Mouse (Mus musculus) neural tube, embryonic 13.5 days (tissue): Measurements from ENCODE around the gene Kcnip1. TPM values are rescaled to one million over a fixed set of nuclear protein-coding genes. Genes with fewer than 3 reads are reported as not detected.
A peak's percentile ranks its signal among the peaks of the same experiment; 100 is the strongest.

Experiments used
- ATAC-seq: fragments of 200-750 bp; cut with Nextera tagmentation; 2 replicates; pipeline ENCODE4 v1.8.0; 2017; ENCODE audit warnings: low read depth, mild to moderate bottlenecking, moderate TSS enrichment, moderate library complexity
- H3K27ac ChIP-seq: fragments of 300-500 bp; sonication (generic); replicated peaks from 2 replicates; pipeline ENCODE4 v1.5.1; 2015; ENCODE audit warnings: moderate library complexity, mild to moderate bottlenecking, inconsistent platforms
- H3K27me3 ChIP-seq: fragments of 300-500 bp; sonication (generic); 2 replicates; pipeline ENCODE4 v1.6.1; 2015; ENCODE audit warnings: mild to moderate bottlenecking, inconsistent platforms
- H3K36me3 ChIP-seq: fragments of 300-500 bp; sonication (generic); 2 replicates; pipeline ENCODE4 v1.6.1; 2015; ENCODE audit warnings: mild to moderate bottlenecking, inconsistent platforms
- H3K4me1 ChIP-seq: fragments of 300-500 bp; sonication (generic); replicated peaks from 2 replicates; pipeline ENCODE4 v1.6.1; 2015; ENCODE audit warnings: inconsistent platforms
- H3K4me2 ChIP-seq: fragments of 300-500 bp; sonication (generic); 2 replicates; pipeline ENCODE4 v1.6.1; 2015; ENCODE audit warnings: inconsistent platforms, mild to moderate bottlenecking, moderate library complexity
- H3K4me3 ChIP-seq: fragments of 300-500 bp; sonication (generic); 2 replicates; pipeline ENCODE4 v1.5.1; 2015; ENCODE audit warnings: mild to moderate bottlenecking, inconsistent platforms
- H3K9ac ChIP-seq: fragments of 300-500 bp; sonication (generic); 2 replicates; pipeline ENCODE4 v1.6.1; 2015; ENCODE audit warnings: moderate library complexity, mild to moderate bottlenecking, inconsistent platforms
- H3K9me3 ChIP-seq: fragments of 300-500 bp; sonication (generic); 2 replicates; pipeline ENCODE4 v1.6.1; 2016; ENCODE audit warnings: inconsistent platforms
- WGBS: fragments of 180-500 bp; shearing (Covaris S2); methylation state at CpG from one replicate; pipeline ENCODE4 v1.1.7; 2015; 5-methylcytosine and 5-hydroxymethylcytosine counted together
- polyA plus RNA-seq: library from polyadenylated mRNA; unstranded; fragments of >200 nt; fragmentation: Nextera tagmentation; extraction: Ambion mirVana; gene quantifications from 2 replicates; pipeline ENCODE4 v1.2.1, GENCODE M21; 2015

Kcnip1 gene
- polyA plus RNA-seq, 1 experiment from 2014 or later: 83.2 TPM

DNA sequence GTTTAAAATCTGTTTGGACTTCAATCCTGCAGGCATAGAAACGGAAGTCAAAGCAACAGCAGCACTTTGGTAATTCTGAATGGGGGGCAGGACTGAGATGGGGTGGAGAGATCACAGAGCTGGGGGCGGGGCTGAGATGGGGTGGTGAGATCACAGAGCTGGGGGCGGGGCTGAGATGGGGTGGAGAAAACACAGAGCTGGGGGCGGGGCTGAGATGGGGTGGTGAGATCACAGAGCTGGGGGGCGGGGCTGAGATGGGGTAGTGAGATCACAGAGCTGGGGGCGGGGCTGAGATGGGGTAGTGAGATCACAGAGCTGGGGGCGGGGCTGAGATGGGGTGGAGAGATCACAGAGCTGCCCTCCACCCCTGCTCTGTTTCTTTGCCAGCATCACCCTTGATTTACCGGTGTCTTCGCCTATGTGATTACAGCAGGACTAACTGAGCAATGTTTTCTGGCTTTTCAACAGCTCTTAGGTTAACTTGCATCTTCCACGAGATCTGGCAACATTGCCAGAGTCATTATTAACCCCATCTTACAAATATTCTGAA, 61.0 kb downstream of the Kcnip1 start:
- Histone ChIP-seq H3K9me3 (no peaks in the 10 kb centered on the region), H3K4me3 (no peak overlapping the region), H3K9ac (no peak overlapping the region), H3K4me2 (peak overlapping the region; percentile 27), H3K27me3 (peaks cover 14% of the 10 kb centered on the region), H3K27ac (0 out of 2 replicates have a peak overlapping the region, but pooled peaks have one; percentile 18), H3K36me3 (no peaks in the 10 kb centered on the region), H3K4me1 (peaks cover 28% of the 10 kb centered on the region)
- ATAC-seq: no peak
- WGBS: 9% methylated on average over 8 of the region's 10 CpGs

DNA sequence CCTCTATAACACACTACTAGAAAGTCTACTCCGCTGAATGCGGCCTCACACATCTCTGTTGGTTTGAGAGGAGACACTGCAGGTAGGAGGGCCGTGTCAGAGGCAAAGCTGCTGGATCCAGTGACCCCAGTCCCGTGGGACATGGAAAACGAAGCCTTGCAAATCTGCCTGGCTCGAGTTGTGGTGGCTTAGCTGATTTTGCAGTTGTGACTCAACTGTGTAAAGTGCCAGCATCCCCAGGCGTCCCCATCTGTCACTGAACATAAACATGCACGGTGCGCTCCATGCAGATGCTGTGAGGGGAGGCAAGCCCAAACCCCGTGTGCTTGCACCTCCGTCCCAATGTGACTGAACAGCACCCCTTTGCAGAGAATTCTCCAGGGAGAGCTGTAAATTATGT, 63.5 kb downstream of the Kcnip1 start:
- Histone ChIP-seq H3K9me3 (no peaks in the 10 kb centered on the region), H3K27me3 (peaks cover 22% of the 10 kb centered on the region), H3K9ac (0 out of 2 replicates have a peak overlapping the region, but pooled peaks have one; percentile 12), H3K4me3 (no peak overlapping the region), H3K36me3 (no peaks in the 10 kb centered on the region), H3K4me1 (peaks cover 40% of the 10 kb centered on the region), H3K4me2 (no peak overlapping the region), H3K27ac (no peak overlapping the region)
- ATAC-seq: no peak
- 47% methylated on average over 11 of the region's 11 CpGs for WGBS

DNA sequence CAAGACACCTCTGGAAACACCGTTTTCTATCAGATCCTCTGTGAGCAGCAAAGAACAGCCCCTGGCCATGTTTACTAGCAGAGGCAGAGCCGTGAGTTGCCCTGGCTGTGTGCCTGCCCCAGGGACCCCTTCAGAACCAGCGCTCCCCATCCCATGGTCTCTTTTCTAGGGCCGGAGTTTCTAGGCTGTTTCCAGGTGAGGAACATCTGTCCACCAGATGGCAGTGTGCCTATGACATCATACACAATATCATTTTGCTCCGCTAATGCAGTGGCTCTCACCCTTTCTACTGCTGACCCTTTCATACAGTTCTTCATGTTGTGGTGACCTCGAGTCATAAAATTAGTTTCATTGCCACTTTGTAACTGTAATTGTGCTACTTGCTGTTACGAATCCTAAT, 64.3 kb downstream of the Kcnip1 start:
- peaks cover 40% of the 10 kb centered on the region for H3K4me1 ChIP-seq
- no peak overlapping the region for H3K4me2 ChIP-seq
- no peak overlapping the region for H3K9ac ChIP-seq
- H3K36me3 ChIP-seq: no peaks in the 10 kb centered on the region
- peak; percentile 40 for ATAC-seq
- WGBS: 35% methylated on average over 7 of the region's 7 CpGs
- H3K4me3 ChIP-seq: no peak overlapping the region
- no peaks in the 10 kb centered on the region for H3K9me3 ChIP-seq
- H3K27me3 ChIP-seq: peaks cover 27% of the 10 kb centered on the region
- H3K27ac ChIP-seq: no peak overlapping the region

DNA sequence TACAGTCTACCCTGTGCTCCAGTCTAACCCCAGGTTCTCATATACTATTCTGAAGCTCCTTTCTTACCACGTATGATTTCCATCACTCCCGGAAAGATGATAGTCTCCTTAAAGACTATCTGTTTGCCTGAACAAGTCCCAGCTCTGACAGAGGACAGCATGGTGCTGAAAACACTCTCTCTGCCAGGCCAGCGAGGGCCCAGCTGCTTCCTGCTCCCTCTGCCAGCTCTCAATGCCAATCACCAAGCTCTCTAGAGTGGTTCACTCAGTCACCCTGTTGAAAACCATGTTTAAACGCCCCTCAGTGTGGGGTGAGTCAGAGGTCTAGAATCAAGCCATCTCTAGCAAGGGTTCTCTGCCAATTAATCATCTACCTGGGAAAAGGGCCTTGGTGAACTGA, 65.1 kb downstream of the Kcnip1 start:
- H3K4me2 ChIP-seq: no peak overlapping the region
- peaks cover 31% of the 10 kb centered on the region for H3K27me3 ChIP-seq
- H3K4me1 ChIP-seq: peaks cover 40% of the 10 kb centered on the region
- WGBS: 79% methylated on average over 4 of the region's 4 CpGs
- no peak for ATAC-seq
- H3K27ac ChIP-seq: no peak overlapping the region
- H3K9me3 ChIP-seq: no peaks in the 10 kb centered on the region
- no peak overlapping the region for H3K9ac ChIP-seq
- H3K4me3 ChIP-seq: no peak overlapping the region
- no peaks in the 10 kb centered on the region for H3K36me3 ChIP-seq

DNA sequence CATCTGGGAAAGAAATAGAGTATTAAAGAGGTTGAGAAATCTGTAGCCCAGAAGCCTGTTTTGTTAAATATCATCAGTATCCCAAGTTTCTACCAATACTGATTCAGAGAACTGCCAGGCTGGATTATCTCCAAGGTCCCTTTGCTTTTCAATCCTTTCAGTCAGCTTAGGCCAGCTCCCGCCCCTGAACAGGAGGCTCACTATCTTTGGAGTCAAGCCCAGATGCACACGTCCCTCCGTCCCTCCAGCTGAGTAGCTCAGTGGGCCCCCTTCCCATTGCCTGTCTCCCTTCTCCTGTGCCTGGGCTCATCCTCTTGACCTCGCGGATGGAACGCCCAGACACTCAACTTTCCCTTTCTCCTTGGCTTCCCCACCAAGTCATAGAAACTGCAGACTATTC, 65.6 kb downstream of the Kcnip1 start:
- Histone ChIP-seq H3K36me3 (no peaks in the 10 kb centered on the region), H3K27ac (no peak overlapping the region), H3K9ac (no peak overlapping the region), H3K4me3 (no peak overlapping the region), H3K9me3 (no peaks in the 10 kb centered on the region), H3K4me2 (no peak overlapping the region), H3K27me3 (peaks cover 33% of the 10 kb centered on the region), H3K4me1 (peaks cover 35% of the 10 kb centered on the region)
- ATAC-seq: no peak
- 62% methylated on average over 6 of the region's 6 CpGs for WGBS

DNA sequence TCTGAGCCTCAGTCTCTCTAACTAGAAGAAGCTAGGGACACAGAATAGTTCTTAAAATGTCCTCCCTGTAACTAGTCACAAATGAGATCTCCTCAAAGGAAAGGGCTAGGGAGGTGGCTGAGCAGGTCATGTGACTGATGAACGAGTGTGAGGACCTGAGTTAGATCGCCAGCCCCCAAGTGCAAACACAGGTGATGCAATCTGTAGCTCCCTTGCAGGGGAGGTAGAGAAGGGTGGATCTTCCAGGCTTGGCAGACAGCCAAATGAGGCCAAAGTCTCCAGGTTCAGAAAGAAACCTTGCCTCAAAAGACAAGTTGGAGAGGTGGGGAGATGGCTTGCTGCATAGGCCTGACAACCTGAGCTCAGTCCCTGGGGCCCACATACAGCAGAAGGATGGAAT, 66.4 kb downstream of the Kcnip1 start:
- Histone ChIP-seq H3K9ac (no peak overlapping the region), H3K4me2 (no peak overlapping the region), H3K27ac (no peak overlapping the region), H3K36me3 (no peaks in the 10 kb centered on the region), H3K9me3 (no peaks in the 10 kb centered on the region), H3K4me3 (no peak overlapping the region), H3K27me3 (peaks cover 35% of the 10 kb centered on the region), H3K4me1 (peaks cover 35% of the 10 kb centered on the region)
- 72% methylated on average over 2 of the region's 2 CpGs for WGBS
- no peak for ATAC-seq

DNA sequence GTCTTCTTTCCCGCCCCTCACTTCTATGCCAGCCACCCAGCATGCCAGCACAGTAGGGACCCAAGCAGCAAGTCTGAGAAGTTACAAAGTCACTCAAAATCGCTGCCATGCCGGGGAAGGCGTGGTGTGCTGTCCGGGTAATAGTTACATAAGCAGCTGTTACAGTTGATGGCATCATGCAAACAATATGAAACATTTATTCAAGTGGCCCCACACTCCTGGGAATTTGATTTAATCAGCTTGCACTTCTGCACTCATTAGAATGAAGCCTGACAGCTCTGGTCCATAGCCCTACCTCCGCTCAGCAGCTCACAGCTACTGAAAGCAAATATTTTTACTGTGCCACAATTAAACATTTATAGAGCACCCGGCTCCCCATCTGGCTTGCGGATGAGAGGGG, 67.2 kb downstream of the Kcnip1 start:
- ATAC-seq: no peak
- H3K36me3 ChIP-seq: no peaks in the 10 kb centered on the region
- 0 out of 2 replicates have a peak overlapping the region, but pooled peaks have one; percentile 14 for H3K27ac ChIP-seq
- no peaks in the 10 kb centered on the region for H3K9me3 ChIP-seq
- H3K9ac ChIP-seq: no peak overlapping the region
- H3K4me3 ChIP-seq: no peak overlapping the region
- H3K4me1 ChIP-seq: peaks cover 39% of the 10 kb centered on the region
- H3K27me3 ChIP-seq: peaks cover 38% of the 10 kb centered on the region
- 56% methylated on average over 8 of the region's 8 CpGs for WGBS
- H3K4me2 ChIP-seq: no peak overlapping the region

DNA sequence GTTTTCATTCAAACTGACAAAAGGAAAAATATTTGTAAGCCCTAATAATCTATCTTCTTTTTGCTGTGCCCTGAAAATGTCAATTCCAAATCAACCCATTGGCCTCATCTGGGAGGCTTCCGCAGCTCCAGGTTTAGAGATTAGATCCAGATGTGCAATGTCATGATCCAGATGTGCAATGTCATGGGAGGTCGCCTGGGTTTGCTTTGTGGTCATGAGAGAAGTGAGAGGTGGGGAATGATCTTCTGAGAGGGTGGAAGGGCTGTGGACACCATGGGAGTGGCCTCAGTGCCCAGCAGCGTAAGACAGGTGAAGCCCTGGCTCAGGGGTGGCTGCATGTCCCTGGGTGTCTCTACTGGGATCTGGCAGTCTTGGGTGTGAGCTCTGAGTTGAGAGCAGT, 69.9 kb downstream of the Kcnip1 start:
- no peak overlapping the region for H3K4me3 ChIP-seq
- 80% methylated on average over 3 of the region's 3 CpGs for WGBS
- H3K27ac ChIP-seq: no peak overlapping the region
- peaks cover 56% of the 10 kb centered on the region for H3K27me3 ChIP-seq
- no peak overlapping the region for H3K4me2 ChIP-seq
- H3K9ac ChIP-seq: no peak overlapping the region
- no peaks in the 10 kb centered on the region for H3K9me3 ChIP-seq
- peaks cover 25% of the 10 kb centered on the region; the same call in 1 of the 2 replicates for H3K4me1 ChIP-seq
- no peak for ATAC-seq
- no peaks in the 10 kb centered on the region for H3K36me3 ChIP-seq

DNA sequence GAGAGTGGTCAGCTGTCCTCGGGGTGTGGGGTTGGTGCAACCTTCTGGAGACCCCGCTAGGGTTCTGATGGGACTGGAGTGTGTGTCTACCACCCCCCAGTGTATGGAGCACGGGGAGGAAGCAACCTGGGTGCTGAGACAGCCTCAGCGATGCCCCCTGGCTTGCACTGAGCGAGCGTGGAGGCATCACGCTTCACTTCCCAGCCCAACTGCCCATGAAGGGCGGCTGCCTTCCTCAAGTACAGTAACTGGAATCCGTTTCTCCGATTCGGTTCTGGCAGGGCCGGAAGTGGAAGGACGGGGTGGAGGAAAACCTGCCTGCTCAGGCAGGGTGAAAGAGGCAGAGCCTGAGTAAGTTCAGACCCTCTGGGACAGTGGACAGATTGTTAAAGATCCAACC, 71.5 kb downstream of the Kcnip1 start:
- no peak overlapping the region for H3K4me2 ChIP-seq
- peaks cover 26% of the 10 kb centered on the region; the same call in 1 of the 2 replicates for H3K4me1 ChIP-seq
- 62% methylated on average over 13 of the region's 13 CpGs for WGBS
- H3K4me3 ChIP-seq: no peak overlapping the region
- no peak overlapping the region for H3K9ac ChIP-seq
- no peak for ATAC-seq
- H3K27me3 ChIP-seq: peaks cover 48% of the 10 kb centered on the region
- no peaks in the 10 kb centered on the region for H3K36me3 ChIP-seq
- H3K27ac ChIP-seq: no peak overlapping the region
- no peaks in the 10 kb centered on the region for H3K9me3 ChIP-seq

DNA sequence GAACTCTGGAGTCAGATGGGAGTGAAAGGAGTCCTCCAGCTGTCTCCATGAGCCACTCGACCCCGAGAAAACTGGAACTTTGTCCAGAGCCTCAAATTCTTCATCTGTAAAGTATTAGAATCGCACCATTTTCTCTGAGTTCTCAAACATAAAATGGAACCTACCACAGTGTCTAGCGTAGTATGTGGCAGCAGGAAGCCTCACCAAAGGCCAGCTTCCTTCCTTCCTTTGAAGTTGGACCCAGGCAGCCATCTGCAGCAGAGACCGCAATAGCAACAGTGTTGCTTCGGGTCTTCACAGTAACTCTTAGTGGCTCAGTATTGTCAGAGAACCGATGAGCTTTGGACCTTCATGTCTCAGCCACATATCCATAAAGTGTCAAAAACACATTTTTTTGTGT, 73.1 kb downstream of the Kcnip1 start:
- no peak overlapping the region for H3K4me3 ChIP-seq
- peaks cover 16% of the 10 kb centered on the region; the same call in 1 of the 2 replicates for H3K4me1 ChIP-seq
- no peak overlapping the region for H3K4me2 ChIP-seq
- no peak for ATAC-seq
- 78% methylated on average over 7 of the region's 7 CpGs for WGBS
- peaks cover 44% of the 10 kb centered on the region for H3K27me3 ChIP-seq
- H3K9me3 ChIP-seq: no peaks in the 10 kb centered on the region
- no peaks in the 10 kb centered on the region for H3K36me3 ChIP-seq
- H3K9ac ChIP-seq: no peak overlapping the region
- no peak overlapping the region for H3K27ac ChIP-seq

DNA sequence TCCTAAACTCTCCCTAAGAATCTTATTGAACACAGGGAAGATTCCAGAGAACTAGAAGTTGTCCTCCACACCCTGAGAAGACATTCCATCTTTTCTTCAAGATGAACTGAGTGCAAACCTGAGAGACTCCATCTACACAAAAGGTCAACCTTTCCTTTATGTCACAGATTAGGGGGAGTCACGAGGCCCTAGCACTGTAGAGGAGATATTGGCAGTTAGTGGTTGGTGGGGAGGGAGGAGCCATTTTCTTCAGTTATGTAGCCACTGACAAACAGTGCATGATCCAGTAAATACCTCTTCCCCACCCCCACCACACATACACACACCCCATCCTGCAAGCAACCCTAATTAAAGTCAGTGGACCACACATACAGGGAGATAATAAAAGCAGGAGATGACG, 74.5 kb downstream of the Kcnip1 start:
- Histone ChIP-seq H3K27ac (no peak overlapping the region), H3K4me2 (no peak overlapping the region), H3K4me3 (no peak overlapping the region), H3K36me3 (no peaks in the 10 kb centered on the region), H3K9ac (no peak overlapping the region), H3K9me3 (no peaks in the 10 kb centered on the region), H3K27me3 (peaks cover 32% of the 10 kb centered on the region), H3K4me1 (peaks cover 24% of the 10 kb centered on the region; the same call in 1 of the 2 replicates)
- WGBS: 42% methylated on average over 2 of the region's 2 CpGs
- ATAC-seq: no peak

DNA sequence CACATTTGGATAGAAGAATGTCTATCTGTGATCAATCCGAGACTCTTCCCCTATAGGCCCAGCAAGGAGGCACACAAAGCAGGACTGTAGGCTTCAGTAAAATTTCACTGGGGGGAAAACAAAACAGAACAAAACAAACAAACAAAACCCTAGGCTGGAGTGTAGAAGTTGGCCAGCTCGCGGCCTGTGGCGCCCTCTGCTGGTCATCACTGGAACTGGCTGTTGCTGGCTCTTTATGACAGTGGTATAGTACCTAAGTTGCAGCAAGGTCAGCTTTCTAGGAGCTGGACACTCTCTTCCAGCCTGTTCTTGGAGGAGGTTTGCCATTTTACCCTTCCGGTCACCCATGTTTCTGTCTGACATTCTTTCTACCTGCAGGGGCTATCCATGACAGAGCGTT, 75.4 kb downstream of the Kcnip1 start:
- H3K27ac ChIP-seq: no peak overlapping the region
- peak; percentile 78 for ATAC-seq
- no peak overlapping the region for H3K4me2 ChIP-seq
- 23% methylated on average over 6 of the region's 6 CpGs for WGBS
- no peaks in the 10 kb centered on the region for H3K9me3 ChIP-seq
- H3K4me1 ChIP-seq: peaks cover 33% of the 10 kb centered on the region
- peaks cover 30% of the 10 kb centered on the region for H3K27me3 ChIP-seq
- H3K4me3 ChIP-seq: no peak overlapping the region
- H3K9ac ChIP-seq: no peak overlapping the region
- H3K36me3 ChIP-seq: no peaks in the 10 kb centered on the region

DNA sequence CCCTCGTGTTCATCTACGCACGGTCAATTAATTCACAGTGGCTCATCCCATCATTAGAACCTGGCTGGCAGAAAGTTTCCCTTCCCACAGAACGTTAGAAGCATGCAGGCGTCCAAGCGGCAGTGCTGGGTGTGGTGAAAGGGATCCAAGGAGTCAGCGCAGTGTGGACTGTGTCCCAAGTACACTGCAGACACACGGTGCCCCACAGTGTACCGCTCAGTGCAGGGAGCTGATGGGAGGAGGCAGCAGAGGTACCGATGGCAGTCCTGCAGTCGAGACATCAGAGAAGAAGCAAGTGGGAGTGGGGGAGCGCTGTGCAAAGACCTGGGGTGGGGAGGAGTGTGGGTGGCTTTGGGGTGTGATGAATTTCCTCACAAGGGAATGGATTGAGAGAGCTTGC, 78.7 kb downstream of the Kcnip1 start:
- WGBS: 64% methylated on average over 12 of the region's 12 CpGs

More for the DNA sequence above, 78.7 kb downstream of the Kcnip1 start:
- Histone ChIP-seq H3K9ac (no peak overlapping the region), H3K27ac (no peak overlapping the region), H3K36me3 (no peaks in the 10 kb centered on the region), H3K4me1 (peaks cover 35% of the 10 kb centered on the region), H3K4me2 (no peak overlapping the region), H3K9me3 (0 out of 2 replicates have a peak, but pooled peaks cover 3% of the 10 kb centered on the region), H3K27me3 (peaks cover 12% of the 10 kb centered on the region), H3K4me3 (no peak overlapping the region)
- ATAC-seq: no peak
